Mouse (Mus musculus) heart, embryonic 11.5 days (tissue): ENCODE results near the gene Aldh1a2. TPM values are rescaled to one million over a fixed set of nuclear protein-coding genes. Genes with fewer than 3 reads are reported as not detected.

Source experiments
- ATAC-seq: fragments of 200-750 bp; cut with Nextera tagmentation; replicated peaks from 2 replicates; pipeline ENCODE4 v1.8.0; 2017; ENCODE audit warnings: moderate library complexity; ENCODE audit not compliant: insufficient number of reproducible peaks, low FRiP score, low TSS enrichment
- H3K27ac ChIP-seq: fragments of 300-500 bp; sonication (generic); 2 replicates; pipeline ENCODE4 v1.5.1; 2014; ENCODE audit warnings: mild to moderate bottlenecking, low read depth, low read length
- H3K27me3 ChIP-seq: fragments of 300-500 bp; sonication (generic); 2 replicates; pipeline ENCODE4 v1.6.1; 2014; ENCODE audit warnings: mild to moderate bottlenecking, low read length, mixed read lengths; ENCODE audit not compliant: control insufficient read depth, insufficient read depth
- H3K36me3 ChIP-seq: fragments of 300-500 bp; sonication (generic); 2 replicates; pipeline ENCODE4 v1.6.1; 2014; ENCODE audit warnings: mild to moderate bottlenecking, low read length, moderate library complexity, mixed read lengths; ENCODE audit not compliant: control insufficient read depth, insufficient read depth
- H3K4me1 ChIP-seq: fragments of 300-500 bp; sonication (generic); 2 replicates; pipeline ENCODE4 v1.6.1; 2014; ENCODE audit warnings: low read length; ENCODE audit not compliant: control insufficient read depth, insufficient read depth
- H3K4me2 ChIP-seq: fragments of 300-500 bp; sonication (generic); 2 replicates; pipeline ENCODE4 v1.6.1; 2014; ENCODE audit warnings: mild to moderate bottlenecking, moderate library complexity
- H3K4me3 ChIP-seq: fragments of 300-500 bp; sonication (generic); 2 replicates; pipeline ENCODE4 v1.5.1; 2014; ENCODE audit warnings: low read depth, low read length
- H3K9ac ChIP-seq: fragments of 300-500 bp; sonication (generic); 2 replicates; pipeline ENCODE4 v1.6.1; 2014; ENCODE audit warnings: mild to moderate bottlenecking, low read depth, low read length, moderate library complexity
- H3K9me3 ChIP-seq: fragments of 300-500 bp; sonication (generic); replicated peaks from 2 replicates; pipeline ENCODE4 v1.6.1; 2016; ENCODE audit warnings: low read length; ENCODE audit not compliant: control insufficient read depth
- WGBS: fragments of 180-500 bp; shearing (Covaris S2); extraction: QIAGEN DNeasy Blood & Tissue Kit; methylation state at CpG from one replicate; pipeline ENCODE4 v1.1.7; 2014; ENCODE audit not compliant: insufficient replicate concordance; 5-methylcytosine and 5-hydroxymethylcytosine counted together
- polyA plus RNA-seq: library from polyadenylated mRNA; unstranded; fragments of >200 nt; fragmentation: Nextera tagmentation; extraction: Ambion mirVana; gene quantifications from 2 replicates; pipeline ENCODE4 v1.2.1, GENCODE M21; 2014

The Aldh1a2 gene
- polyA plus RNA-seq, 1 experiment from 2014 or later, result 48.8 TPM

DNA sequence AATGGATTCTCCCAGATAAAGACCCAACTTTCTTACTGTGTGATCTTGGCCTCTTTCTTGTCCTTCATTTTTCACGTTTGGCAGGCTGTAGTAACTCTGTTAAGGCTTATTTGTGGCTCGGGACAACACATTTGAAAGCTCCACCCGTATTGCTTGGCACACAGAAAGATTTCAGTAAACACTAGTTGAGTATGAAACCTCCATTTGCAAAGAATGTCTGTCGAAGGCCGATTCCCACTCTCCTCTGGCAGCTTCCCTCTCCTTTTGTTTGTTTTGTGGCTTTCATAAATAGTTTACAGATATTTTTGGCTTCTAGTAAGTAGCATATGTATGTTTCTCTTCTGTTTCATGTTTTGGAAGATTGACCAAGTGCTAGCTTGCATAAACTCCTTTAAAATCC, 54.1 kb downstream of the Aldh1a2 start:
- no peak overlapping the region for H3K9ac ChIP-seq
- no peaks in the 10 kb centered on the region for H3K4me1 ChIP-seq
- H3K27me3 ChIP-seq, result no peaks in the 10 kb centered on the region
- 82% methylated on average over 5 of the region's 5 CpGs for WGBS
- H3K4me2 ChIP-seq, result no peak overlapping the region
- no peak overlapping the region for H3K4me3 ChIP-seq
- no peak overlapping the region for H3K27ac ChIP-seq
- ATAC-seq, result no peak
- no peaks in the 10 kb centered on the region for H3K9me3 ChIP-seq
- H3K36me3 ChIP-seq, result no peaks in the 10 kb centered on the region

DNA sequence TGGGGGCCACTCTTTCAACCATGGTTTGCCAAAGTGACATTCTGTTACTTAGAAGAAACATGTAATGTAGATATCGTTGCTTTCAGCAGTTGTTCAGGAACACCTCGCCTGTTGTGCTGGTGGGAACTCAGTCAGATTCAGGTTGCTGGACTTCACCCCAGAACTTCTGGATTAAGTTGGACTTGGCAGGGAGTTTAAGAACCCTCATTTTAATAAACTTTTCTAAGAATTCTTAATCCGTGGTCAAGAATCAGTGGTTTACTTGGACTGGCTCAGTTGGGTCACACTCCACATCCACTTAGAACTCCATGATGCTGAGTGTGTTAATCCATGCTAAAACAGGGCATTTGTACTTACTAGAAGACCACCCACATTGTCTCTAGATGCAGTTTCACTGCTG, 54.6 kb downstream of the Aldh1a2 start:
- no peak overlapping the region for H3K4me3 ChIP-seq
- no peak overlapping the region for H3K4me2 ChIP-seq
- no peak overlapping the region for H3K27ac ChIP-seq
- no peaks in the 10 kb centered on the region for H3K36me3 ChIP-seq
- WGBS, result 75% methylated on average over 3 of the region's 3 CpGs
- H3K4me1 ChIP-seq, result no peaks in the 10 kb centered on the region
- H3K9me3 ChIP-seq, result no peaks in the 10 kb centered on the region
- H3K9ac ChIP-seq, result no peak overlapping the region
- H3K27me3 ChIP-seq, result no peaks in the 10 kb centered on the region
- no peak for ATAC-seq

DNA sequence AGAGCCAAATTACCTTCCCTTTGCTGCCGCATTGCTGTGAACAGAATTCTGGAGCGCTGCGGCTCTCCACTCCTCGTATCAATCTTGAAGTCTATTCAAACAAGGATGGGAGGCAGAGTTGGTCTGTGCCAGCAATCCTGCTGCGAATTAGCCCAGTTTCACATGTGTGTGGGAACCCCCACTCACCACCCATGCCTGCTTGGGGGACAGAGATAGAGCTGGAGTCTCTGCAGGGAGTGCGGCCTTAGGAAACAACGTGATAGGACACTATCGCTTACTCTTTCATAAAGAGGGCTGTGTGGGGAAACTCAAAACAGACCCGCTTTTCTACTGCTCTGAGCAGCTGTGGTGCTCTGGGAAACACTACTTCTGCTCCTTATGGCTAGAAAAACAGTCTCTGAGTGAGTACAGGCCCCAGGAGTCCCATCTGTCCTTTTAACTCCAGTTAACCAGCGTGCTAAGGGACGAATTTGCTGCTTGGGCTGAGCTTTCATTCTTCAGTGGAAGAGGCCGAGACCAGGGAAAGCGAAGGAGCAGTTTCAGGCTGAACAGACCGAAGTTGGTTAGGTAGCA, 60.6 kb downstream of the Aldh1a2 start:
- Histone ChIP-seq H3K27ac (peak overlapping the region; percentile 41; the same call in 1 of the 2 replicates), H3K4me1 (no peaks in the 10 kb centered on the region), H3K27me3 (no peaks in the 10 kb centered on the region), H3K9ac (no peak overlapping the region), H3K4me2 (no peak overlapping the region), H3K4me3 (no peak overlapping the region), H3K9me3 (no peaks in the 10 kb centered on the region), H3K36me3 (no peaks in the 10 kb centered on the region)
- 52% methylated on average over 14 of the region's 14 CpGs for WGBS
- no peak for ATAC-seq

DNA sequence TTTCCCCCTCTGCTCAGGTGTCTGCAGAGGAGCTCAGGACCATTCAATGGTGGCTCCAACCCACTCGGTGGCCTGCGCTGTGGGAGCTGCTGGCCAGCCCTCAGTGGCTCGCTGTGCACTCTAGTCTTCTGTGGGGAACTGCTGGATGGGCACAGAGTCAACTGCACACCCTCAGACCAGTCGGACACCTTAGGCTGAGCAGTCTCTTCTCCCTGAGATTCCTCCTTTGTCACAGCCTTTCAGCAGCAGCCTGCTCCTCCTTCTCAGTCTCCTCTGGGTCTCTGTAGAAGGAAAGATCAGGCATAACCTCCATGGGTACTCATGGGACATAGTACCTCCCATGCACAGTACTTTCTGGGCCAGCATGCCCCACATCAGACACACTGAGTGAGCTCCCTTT, 63.2 kb downstream of the Aldh1a2 start:
- H3K4me2 ChIP-seq, result no peak overlapping the region
- no peaks in the 10 kb centered on the region for H3K36me3 ChIP-seq
- no peaks in the 10 kb centered on the region for H3K27me3 ChIP-seq
- H3K9ac ChIP-seq, result no peak overlapping the region
- ATAC-seq, result no peak
- WGBS, result 68% methylated on average over 4 of the region's 4 CpGs
- H3K9me3 ChIP-seq, result no peaks in the 10 kb centered on the region
- H3K4me1 ChIP-seq, result no peaks in the 10 kb centered on the region
- no peak overlapping the region for H3K27ac ChIP-seq
- H3K4me3 ChIP-seq, result no peak overlapping the region

DNA sequence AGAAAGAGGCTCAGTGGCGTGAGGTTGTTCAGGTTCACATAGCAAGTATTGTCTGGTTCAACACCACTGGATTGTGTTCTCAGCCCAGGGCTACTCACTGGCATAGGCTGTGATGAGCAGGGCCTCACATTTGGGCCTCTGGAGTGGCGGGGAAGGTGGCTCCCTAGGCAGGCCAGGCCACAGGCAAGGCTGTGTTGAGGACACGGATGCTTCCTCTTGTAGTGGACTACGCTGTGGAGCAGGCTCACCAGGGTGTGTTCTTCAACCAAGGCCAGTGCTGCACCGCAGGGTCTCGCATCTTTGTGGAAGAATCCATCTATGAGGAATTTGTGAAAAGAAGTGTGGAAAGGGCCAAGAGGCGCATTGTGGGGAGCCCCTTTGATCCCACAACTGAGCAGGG, 67.6 kb downstream of the Aldh1a2 start:
- no peak for ATAC-seq
- Histone ChIP-seq H3K4me1 (no peaks in the 10 kb centered on the region), H3K9ac (no peak overlapping the region), H3K27me3 (no peaks in the 10 kb centered on the region), H3K27ac (no peak overlapping the region), H3K9me3 (no peaks in the 10 kb centered on the region), H3K36me3 (no peaks in the 10 kb centered on the region), H3K4me2 (no peak overlapping the region), H3K4me3 (no peak overlapping the region)
- 81% methylated on average over 7 of the region's 7 CpGs for WGBS

DNA sequence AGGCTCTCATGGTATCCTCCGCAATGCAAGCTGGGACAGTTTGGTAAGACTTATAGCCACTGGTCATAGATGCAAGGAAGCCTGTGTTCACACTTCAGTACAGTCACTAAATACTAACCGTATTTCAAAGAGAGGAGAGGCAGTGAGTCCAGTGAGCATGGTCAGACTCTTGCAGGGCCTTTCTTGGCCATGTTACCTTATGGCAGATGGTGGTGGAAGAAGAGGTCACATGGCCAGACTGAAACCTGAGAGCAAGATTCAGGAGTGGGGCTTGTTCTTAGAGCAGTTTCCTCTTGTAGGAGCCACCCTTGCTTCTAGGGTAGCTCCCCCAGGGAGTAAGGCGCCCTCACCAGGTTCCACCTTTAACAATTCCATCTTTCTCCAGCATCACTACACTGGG, 69.6 kb downstream of the Aldh1a2 start:
- no peaks in the 10 kb centered on the region for H3K27me3 ChIP-seq
- H3K4me2 ChIP-seq, result no peak overlapping the region
- no peak overlapping the region for H3K4me3 ChIP-seq
- H3K4me1 ChIP-seq, result no peaks in the 10 kb centered on the region
- no peak for ATAC-seq
- H3K9me3 ChIP-seq, result no peaks in the 10 kb centered on the region
- no peak overlapping the region for H3K27ac ChIP-seq
- WGBS, result 92% methylated on average over 3 of the region's 3 CpGs
- H3K9ac ChIP-seq, result no peak overlapping the region
- no peaks in the 10 kb centered on the region for H3K36me3 ChIP-seq

DNA sequence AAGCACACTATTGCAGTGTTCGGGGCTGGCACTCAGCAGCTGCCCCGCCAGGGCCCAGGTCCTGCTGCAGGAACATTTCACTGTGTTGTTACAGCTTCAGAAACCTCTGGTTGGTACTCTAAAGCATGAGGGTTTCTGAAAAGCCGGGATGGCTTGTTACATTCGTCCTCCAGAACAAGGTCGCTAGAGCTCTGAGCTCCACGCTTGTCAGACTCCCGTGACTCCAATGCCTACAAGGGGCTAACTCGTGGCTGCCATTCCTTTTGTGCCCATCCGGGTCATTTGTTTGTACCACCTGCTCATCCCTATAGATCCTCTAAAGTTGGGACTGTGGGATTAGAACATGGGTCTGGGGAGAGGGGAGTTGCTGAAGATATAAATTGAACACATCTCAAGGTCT, 70.8 kb downstream of the Aldh1a2 start:
- ATAC-seq, result no peak
- no peaks in the 10 kb centered on the region for H3K36me3 ChIP-seq
- H3K4me2 ChIP-seq, result no peak overlapping the region
- no peak overlapping the region for H3K27ac ChIP-seq
- no peaks in the 10 kb centered on the region for H3K4me1 ChIP-seq
- no peaks in the 10 kb centered on the region for H3K9me3 ChIP-seq
- no peak overlapping the region for H3K9ac ChIP-seq
- H3K27me3 ChIP-seq, result no peaks in the 10 kb centered on the region
- no peak overlapping the region for H3K4me3 ChIP-seq
- WGBS, result 86% methylated on average over 9 of the region's 9 CpGs

DNA sequence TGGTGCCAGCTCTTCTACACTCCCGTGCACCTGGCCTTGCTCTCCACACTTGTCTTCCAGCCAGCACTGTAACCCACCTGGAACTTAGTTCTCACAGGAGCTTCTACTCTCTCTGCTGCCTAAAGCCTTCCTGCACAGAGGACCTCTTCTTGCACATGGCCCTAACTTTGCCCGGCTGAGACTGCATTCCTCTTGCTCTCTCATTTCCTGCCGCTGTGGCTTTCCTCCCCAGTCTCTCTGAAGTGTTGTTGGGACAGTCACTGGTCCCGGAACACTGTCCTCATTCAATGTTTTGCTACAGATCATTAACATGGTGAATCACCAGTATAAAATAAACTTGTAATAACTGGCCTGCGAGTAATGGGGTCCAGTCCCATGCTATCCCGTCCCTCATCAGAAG, 73.1 kb downstream of the Aldh1a2 start:
- H3K27me3 ChIP-seq, result no peaks in the 10 kb centered on the region
- WGBS, result 64% methylated on average over 6 of the region's 6 CpGs
- no peak overlapping the region for H3K4me3 ChIP-seq
- H3K4me1 ChIP-seq, result no peaks in the 10 kb centered on the region
- no peak overlapping the region for H3K27ac ChIP-seq
- no peak overlapping the region for H3K9ac ChIP-seq
- no peaks in the 10 kb centered on the region for H3K36me3 ChIP-seq
- H3K4me2 ChIP-seq, result no peak overlapping the region
- H3K9me3 ChIP-seq, result no peaks in the 10 kb centered on the region
- ATAC-seq, result no peak

DNA sequence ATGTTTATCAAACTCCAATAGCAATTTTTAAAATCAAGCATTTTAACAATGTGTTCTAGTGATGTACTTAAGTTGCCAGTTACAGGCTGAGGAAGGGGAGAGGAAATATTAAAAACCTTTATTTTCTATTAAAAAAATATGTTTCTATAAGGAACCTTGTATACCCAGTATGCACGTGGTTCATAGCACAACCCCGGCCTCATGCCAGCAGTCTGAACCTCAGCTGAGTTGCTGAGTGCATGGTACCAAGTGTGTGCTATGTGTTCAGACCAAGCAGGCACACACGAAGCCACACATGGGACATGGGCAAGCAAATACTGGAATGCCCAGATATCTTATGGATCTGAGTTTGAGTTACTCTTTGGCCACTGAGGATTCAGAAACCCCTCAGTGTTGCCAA, 74.2 kb downstream of the Aldh1a2 start:
- Histone ChIP-seq H3K27me3 (no peaks in the 10 kb centered on the region), H3K9me3 (no peaks in the 10 kb centered on the region), H3K9ac (no peak overlapping the region), H3K36me3 (no peaks in the 10 kb centered on the region), H3K27ac (no peak overlapping the region), H3K4me1 (no peaks in the 10 kb centered on the region), H3K4me2 (no peak overlapping the region), H3K4me3 (no peak overlapping the region)
- ATAC-seq, result no peak
- WGBS, result 79% methylated on average over 3 of the region's 3 CpGs
